Mouse (Mus musculus) stomach, postnatal 0 days (tissue): ENCODE data around the gene Pdcd2. TPM values are rescaled to one million over a fixed set of nuclear protein-coding genes. Genes with fewer than 3 reads are reported as not detected.
A peak's percentile ranks its signal among the peaks of the same experiment; 100 is the strongest.

Source experiments
- ATAC-seq: fragments of 200-750 bp; cut with Nextera tagmentation; 2 replicates; pipeline ENCODE4 v1.8.0; 2017; ENCODE audit not compliant: low FRiP score, low TSS enrichment
- DNase-seq: peaks from one replicate; pipeline ENCODE4 v3.0.0-alpha.2; 2016; ENCODE audit warnings: low spot score
- H3K27ac ChIP-seq: fragments of 300-500 bp; sonication (generic); replicated peaks from 2 replicates; pipeline ENCODE4 v1.5.1; 2014; ENCODE audit warnings: mild to moderate bottlenecking, control low read depth
- H3K27me3 ChIP-seq: fragments of 300-500 bp; sonication (generic); 2 replicates; pipeline ENCODE4 v1.6.1; 2014; ENCODE audit warnings: low read length; ENCODE audit not compliant: control insufficient read depth, insufficient read depth
- H3K36me3 ChIP-seq: fragments of 300-500 bp; sonication (generic); 2 replicates; pipeline ENCODE4 v1.6.1; 2014; ENCODE audit warnings: low read length, mixed read lengths; ENCODE audit not compliant: control insufficient read depth, insufficient read depth
- H3K4me1 ChIP-seq: fragments of 300-500 bp; sonication (generic); replicated peaks from 2 replicates; pipeline ENCODE4 v1.6.1; 2014; ENCODE audit warnings: antibody characterized with exemption; ENCODE audit not compliant: control insufficient read depth, insufficient read depth
- H3K4me2 ChIP-seq: fragments of 300-500 bp; sonication (generic); replicated peaks from 2 replicates; pipeline ENCODE4 v1.6.1; 2014; ENCODE audit warnings: low read depth, mild to moderate bottlenecking, control low read depth, moderate library complexity
- H3K4me3 ChIP-seq: fragments of 300-500 bp; sonication (generic); 2 replicates; pipeline ENCODE4 v1.5.1; 2014; ENCODE audit warnings: low read depth, low read length, control low read depth
- H3K9ac ChIP-seq: fragments of 300-500 bp; sonication (generic); 2 replicates; pipeline ENCODE4 v1.6.1; 2014; ENCODE audit warnings: mild to moderate bottlenecking, low read length, control low read depth, mixed read lengths
- H3K9me3 ChIP-seq: fragments of 300-500 bp; sonication (generic); 2 replicates; pipeline ENCODE4 v1.6.1; 2016; ENCODE audit warnings: low read length; ENCODE audit not compliant: control insufficient read depth
- CTCF ChIP-seq: IDR thresholded peaks from 2 replicates; pipeline ENCODE4 v1.5.1; 2016; ENCODE audit warnings: antibody characterized with exemption, low read depth, mild to moderate bottlenecking, moderate library complexity
- EP300 ChIP-seq: optimal IDR thresholded peaks from 2 replicates; pipeline ENCODE3; 2016; ENCODE audit warnings: antibody characterized with exemption
- WGBS: fragments of 180-500 bp; shearing (Covaris S2); extraction: QIAGEN DNeasy Blood & Tissue Kit; methylation state at CpG from one replicate; pipeline ENCODE4 v1.1.7; 2014; 5-methylcytosine and 5-hydroxymethylcytosine counted together
- polyA plus RNA-seq: library from polyadenylated mRNA; unstranded; fragments of >200 nt; fragmentation: Nextera tagmentation; extraction: Ambion mirVana; gene quantifications from 2 replicates; pipeline ENCODE4 v1.2.1, GENCODE M21; 2015

Pdcd2 gene
- polyA plus RNA-seq, 1 experiment from 2014 or later: 36.8 TPM

DNA sequence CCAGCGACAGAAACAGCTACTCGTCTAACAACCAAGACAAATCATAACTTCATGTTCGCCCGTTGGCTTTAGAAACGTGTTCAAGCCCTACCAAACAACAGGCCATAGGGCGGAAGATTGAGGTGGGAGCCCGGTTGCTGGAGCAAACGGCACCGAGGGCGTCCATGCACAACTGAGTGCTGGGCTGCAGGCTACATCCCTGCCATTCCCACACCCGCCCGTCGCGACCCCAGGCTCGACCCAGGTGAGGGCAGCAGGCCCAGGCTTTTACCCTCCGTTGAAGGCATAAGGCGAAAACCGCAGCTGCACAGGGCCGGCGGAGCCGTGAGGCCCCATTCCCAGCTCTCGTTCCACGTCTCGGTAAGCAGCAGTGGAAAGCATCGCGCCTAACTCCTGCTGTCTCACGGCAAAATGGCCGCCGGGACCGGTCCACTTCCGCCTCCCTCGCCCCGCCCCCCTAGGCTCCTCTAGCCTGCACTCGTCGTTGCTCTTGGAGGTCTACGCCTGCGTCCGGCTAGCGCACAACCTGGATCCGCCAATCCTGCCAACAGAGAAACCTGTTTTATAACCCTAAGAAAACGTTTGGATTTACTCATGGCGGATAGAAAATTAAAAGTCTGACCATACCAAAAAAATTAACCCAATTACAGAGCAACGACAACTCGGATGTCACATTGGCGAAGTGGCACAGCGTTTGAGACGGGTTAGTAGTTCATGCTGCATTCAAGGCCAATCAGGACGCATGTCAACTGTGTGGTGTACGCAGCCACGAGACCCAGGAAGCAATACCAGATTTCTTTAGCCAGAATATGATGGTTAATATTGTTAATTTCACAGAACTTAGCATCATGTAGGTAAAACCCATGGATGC, 29.0 kb downstream of the Pdcd2 start:
- no peaks in the 10 kb centered on the region for H3K36me3 ChIP-seq
- WGBS: under 1% methylated on average over 50 of the region's 50 CpGs
- no peaks in the 10 kb centered on the region for H3K9me3 ChIP-seq
- H3K4me1 ChIP-seq: peaks cover 4% of the 10 kb centered on the region; the same call in 1 of the 2 replicates
- no peaks in the 10 kb centered on the region for H3K27me3 ChIP-seq
- peak overlapping the region; percentile 88 for H3K9ac ChIP-seq
- no peak for TF ChIP-seq EP300
- no peak for TF ChIP-seq CTCF
- peak; percentile 96 for ATAC-seq
- peak overlapping the region; percentile 94 for H3K27ac ChIP-seq
- peak; percentile 96 for DNase-seq
- H3K4me2 ChIP-seq: peak overlapping the region; percentile 74
- H3K4me3 ChIP-seq: peak overlapping the region; percentile 74

DNA sequence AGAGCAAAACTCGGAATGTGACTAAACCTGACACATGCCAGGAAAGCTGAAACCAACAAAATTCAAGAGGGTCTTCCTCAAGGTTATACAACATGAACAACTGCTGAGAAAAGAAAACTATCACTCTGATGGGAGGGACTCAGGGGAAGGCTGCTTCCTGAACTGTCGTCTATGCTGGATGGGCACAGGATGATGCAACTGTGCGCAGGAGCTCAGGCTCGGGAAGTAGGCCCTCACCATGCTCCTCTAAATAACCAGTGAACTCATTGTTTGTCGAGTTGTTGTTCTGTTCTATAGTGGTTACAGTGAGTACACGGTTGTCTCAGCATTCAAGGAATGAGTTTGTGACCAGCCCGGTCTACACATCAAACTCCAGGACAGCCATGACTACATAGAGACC, 36.6 kb downstream of the Pdcd2 start:
- no peak overlapping the region for H3K4me3 ChIP-seq
- ATAC-seq: no peak
- no peak for TF ChIP-seq EP300
- TF ChIP-seq CTCF: no peak
- H3K27ac ChIP-seq: no peak overlapping the region
- 91% methylated on average over 7 of the region's 7 CpGs for WGBS
- H3K36me3 ChIP-seq: peaks cover 14% of the 10 kb centered on the region
- H3K27me3 ChIP-seq: no peaks in the 10 kb centered on the region
- H3K4me1 ChIP-seq: no peaks in the 10 kb centered on the region
- no peak overlapping the region for H3K4me2 ChIP-seq
- no peak for DNase-seq
- H3K9me3 ChIP-seq: no peaks in the 10 kb centered on the region
- H3K9ac ChIP-seq: no peak overlapping the region

DNA sequence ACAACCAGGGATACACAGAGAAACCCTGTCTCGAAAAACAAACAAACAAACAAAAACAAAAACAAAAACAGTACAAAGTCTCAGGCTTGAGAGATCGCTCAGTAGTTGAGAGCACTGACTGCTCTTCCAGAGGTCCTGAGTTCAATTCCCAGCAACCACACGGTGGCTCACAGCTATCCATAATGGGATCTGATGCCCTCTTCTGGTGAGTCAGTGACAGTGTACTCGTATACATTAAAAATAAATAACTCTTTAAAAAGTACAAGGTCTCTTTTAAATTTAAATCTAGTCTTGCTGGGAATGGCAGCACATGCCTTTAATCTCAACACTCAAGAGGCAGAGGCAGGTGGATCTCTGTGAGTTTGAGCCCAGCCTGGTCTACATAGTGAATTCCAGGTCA, 54.4 kb downstream of the Pdcd2 start:
- 87% methylated on average over 4 of the region's 4 CpGs for WGBS
- Histone ChIP-seq H3K4me1 (no peaks in the 10 kb centered on the region), H3K9me3 (no peaks in the 10 kb centered on the region), H3K4me2 (no peak overlapping the region), H3K36me3 (peaks cover 29% of the 10 kb centered on the region), H3K27me3 (no peaks in the 10 kb centered on the region), H3K27ac (no peak overlapping the region), H3K4me3 (no peak overlapping the region), H3K9ac (no peak overlapping the region)
- no peak for TF ChIP-seq EP300
- TF ChIP-seq CTCF: peak; percentile 47
- ATAC-seq (no peak), DNase-seq (no peak)

Other genes starting within 250 kb of the Pdcd2 start
- 3.5 and 4.4 TPM in 2 replicates for gene Dll1, start 150.4 kb downstream of the Pdcd2 start, polyA plus RNA-seq
- 10.0 and 12.1 TPM in 2 replicates for gene Fam120b, start 131.1 kb downstream of the Pdcd2 start, polyA plus RNA-seq
- 221 and 222 TPM in 2 replicates for gene Psmb1, start 27.6 kb downstream of the Pdcd2 start, polyA plus RNA-seq
- 19.0 and 20.5 TPM in 2 replicates for gene Tbp, start 27.4 kb downstream of the Pdcd2 start, polyA plus RNA-seq
- gene Prdm9, start 37.1 kb upstream of the Pdcd2 start, polyA plus RNA-seq: 1.6 and 2.2 TPM in 2 replicates
- gene Chd1, start 177.7 kb upstream of the Pdcd2 start, polyA plus RNA-seq: 13.0 and 13.4 TPM in 2 replicates